Mouse (Mus musculus) MEL (cell line): ENCODE data around the gene Cys1. TPM values are rescaled to one million over a fixed set of nuclear protein-coding genes. Genes with fewer than 3 reads are reported as not detected.

ENCODE experiments used
- DNase-seq: peaks from one replicate; pipeline ENCODE4 v3.0.0; 2011; ENCODE audit warnings: low read depth, low spot score
- H3K27ac ChIP-seq: 2 replicates; pipeline ENCODE4 v1.5.1; 2012; ENCODE audit warnings: low read depth, mild to moderate bottlenecking, control low read depth, low read length, moderate library complexity; ENCODE audit not compliant: control insufficient read depth
- H3K27me3 ChIP-seq, 2 experiments: fragments of 150-350 bp in 1 of 2; sonication (generic) in 1 of 2; 2 replicates each; pipeline ENCODE4 v1.6.1; 2012; ENCODE audit warnings: low read length in 2 of 2, mild to moderate bottlenecking in 2 of 2, improper control_type of control experiment in 1 of 2, moderate library complexity in 1 of 2; ENCODE audit not compliant: insufficient read depth in 2 of 2, control insufficient read depth in 1 of 2
- H3K36me3 ChIP-seq, 2 experiments: 2 replicates each; pipeline ENCODE4 v1.6.1; 2012 to 2014; ENCODE audit warnings: low read length in 2 of 2, improper control_type of control experiment in 1 of 2, inconsistent platforms in 1 of 2, mild to moderate bottlenecking in 1 of 2; ENCODE audit not compliant: insufficient read depth in 2 of 2, control insufficient read depth in 1 of 2
- H3K4me1 ChIP-seq, 2 experiments: fragments of 150-350 bp in 1 of 2; sonication (generic) in 1 of 2; 2 replicates each; pipeline ENCODE4 v1.6.1; 2012; ENCODE audit warnings: low read length in 2 of 2, improper control_type of control experiment in 1 of 2, mild to moderate bottlenecking in 1 of 2; ENCODE audit not compliant: insufficient read depth in 2 of 2, control insufficient read depth in 1 of 2
- H3K4me3 ChIP-seq, 2 experiments: fragments of 150-350 bp in 1 of 2; sonication (generic) in 1 of 2; 2 replicates each; pipeline ENCODE4 v1.5.1; 2012; ENCODE audit warnings: low read depth in 2 of 2, low read length in 2 of 2, mild to moderate bottlenecking in 2 of 2, moderate library complexity in 2 of 2, control low read depth in 1 of 2, improper control_type of control experiment in 1 of 2; ENCODE audit not compliant: control insufficient read depth in 1 of 2, insufficient read depth in 1 of 2
- H3K79me2 ChIP-seq: 2 replicates; pipeline ENCODE4 v1.6.1; 2012; ENCODE audit warnings: mild to moderate bottlenecking, low read length, moderate library complexity; ENCODE audit not compliant: control insufficient read depth, poor library complexity, insufficient read depth
- H3K9ac ChIP-seq: 2 replicates; pipeline ENCODE4 v1.6.1; 2012; ENCODE audit warnings: low read depth, mild to moderate bottlenecking, control low read depth, low read length, moderate library complexity; ENCODE audit not compliant: control insufficient read depth, poor library complexity, severe bottlenecking
- H3K9me3 ChIP-seq: fragments of 150-350 bp; sonication (generic); replicated peaks from 2 replicates; pipeline ENCODE4 v1.6.1; 2012; ENCODE audit warnings: mild to moderate bottlenecking, low read length, improper control_type of control experiment, moderate library complexity; ENCODE audit not compliant: insufficient read depth
- BHLHE40 ChIP-seq: IDR thresholded peaks from 2 replicates; pipeline ENCODE4 v1.6.1; 2012; ENCODE audit warnings: low read depth, mild to moderate bottlenecking, inconsistent platforms, low read length, improper control_type of control experiment, borderline replicate concordance
- CHD1 ChIP-seq: IDR thresholded peaks from 2 replicates; pipeline ENCODE4 v1.6.1; 2012; ENCODE audit warnings: low read depth, mild to moderate bottlenecking, inconsistent platforms, low read length, improper control_type of control experiment
- CHD2 ChIP-seq: IDR thresholded peaks from 2 replicates; pipeline ENCODE4 v1.6.1; 2011; ENCODE audit warnings: low read length, improper control_type of control experiment
- ELF1 ChIP-seq: IDR thresholded peaks from 2 replicates; pipeline ENCODE4 v1.6.1; 2014; ENCODE audit warnings: low read depth, mild to moderate bottlenecking, inconsistent platforms, low read length, improper control_type of control experiment, moderate library complexity
- EP300 ChIP-seq, 2 experiments: IDR thresholded peaks; 2 replicates each; pipeline ENCODE4 v1.6.1; 2011; ENCODE audit warnings: improper control_type of control experiment in 2 of 2, low read length in 2 of 2, low read depth in 1 of 2, mild to moderate bottlenecking in 1 of 2
- ETS1 ChIP-seq: IDR thresholded peaks from 2 replicates; pipeline ENCODE4 v1.6.1; 2012; ENCODE audit warnings: low read depth, mild to moderate bottlenecking, inconsistent platforms, low read length, improper control_type of control experiment, moderate library complexity
- GATA1 ChIP-seq: IDR thresholded peaks from 2 replicates; pipeline ENCODE4 v1.6.1; 2011; ENCODE audit warnings: low read depth, low read length, improper control_type of control experiment
- HCFC1 ChIP-seq: IDR thresholded peaks from 2 replicates; pipeline ENCODE4 v1.6.1; 2012; ENCODE audit warnings: low read depth, mild to moderate bottlenecking, inconsistent platforms, low read length, improper control_type of control experiment, moderate library complexity
- JUND ChIP-seq: IDR thresholded peaks from 2 replicates; pipeline ENCODE4 v1.6.1; 2011; ENCODE audit warnings: low read depth, mild to moderate bottlenecking, improper control_type of control experiment, low read length
- KAT2A ChIP-seq: conservative IDR thresholded peaks from 2 replicates; pipeline ENCODE4 v1.6.1; 2012; ENCODE audit warnings: low read depth, low read length, improper control_type of control experiment, inconsistent platforms
- MAX ChIP-seq: IDR thresholded peaks from 2 replicates; pipeline ENCODE4 v1.6.1; 2011; ENCODE audit warnings: low read length, improper control_type of control experiment
- MAZ ChIP-seq: IDR thresholded peaks from 2 replicates; pipeline ENCODE4 v1.6.1; 2012; ENCODE audit warnings: low read depth, mild to moderate bottlenecking, inconsistent platforms, low read length, improper control_type of control experiment
- MXI1 ChIP-seq: IDR thresholded peaks from 2 replicates; pipeline ENCODE4 v1.6.1; 2011; ENCODE audit warnings: mild to moderate bottlenecking, low read depth, low read length, improper control_type of control experiment
- MYB ChIP-seq: IDR thresholded peaks from 2 replicates; pipeline ENCODE4 v1.6.1; 2011; ENCODE audit warnings: mild to moderate bottlenecking, low read depth, low read length, improper control_type of control experiment
- POLR2A ChIP-seq, 2 experiments: IDR thresholded peaks; 2 replicates each; pipeline ENCODE4 v1.6.1; 2011 to 2012; ENCODE audit warnings: low read length in 2 of 2, mild to moderate bottlenecking in 2 of 2, control low read depth in 1 of 2, improper control_type of control experiment in 1 of 2, low read depth in 1 of 2, moderate library complexity in 1 of 2; ENCODE audit not compliant: control insufficient read depth in 1 of 2, insufficient read depth in 1 of 2, poor library complexity in 1 of 2
- POLR2AphosphoS5 ChIP-seq: IDR thresholded peaks from 2 replicates; pipeline ENCODE4 v1.6.1; 2012; ENCODE audit warnings: low read depth, borderline replicate concordance, mild to moderate bottlenecking, inconsistent platforms, low read length, moderate library complexity, mixed read lengths
- SIN3A ChIP-seq: IDR thresholded peaks from 2 replicates; pipeline ENCODE4 v1.6.1; 2012; ENCODE audit warnings: low read length, improper control_type of control experiment, inconsistent platforms
- TCF12 ChIP-seq: IDR thresholded peaks from 2 replicates; pipeline ENCODE4 v1.6.1; 2014; ENCODE audit warnings: low read depth, mild to moderate bottlenecking, inconsistent platforms, low read length, improper control_type of control experiment, moderate library complexity
- UBTF ChIP-seq: IDR thresholded peaks from 2 replicates; pipeline ENCODE4 v1.6.1; 2012; ENCODE audit warnings: low read depth, mild to moderate bottlenecking, inconsistent platforms, low read length, improper control_type of control experiment, moderate library complexity, borderline replicate concordance; ENCODE audit not compliant: insufficient read depth
- USF2 ChIP-seq, 2 experiments: IDR thresholded peaks; 2 replicates each; pipeline ENCODE4 v1.6.1; 2011 to 2012; ENCODE audit warnings: improper control_type of control experiment in 2 of 2, low read length in 2 of 2, borderline replicate concordance in 1 of 2, inconsistent platforms in 1 of 2, low read depth in 1 of 2, mild to moderate bottlenecking in 1 of 2; ENCODE audit not compliant: insufficient read depth in 1 of 2
- ZC3H11A ChIP-seq: IDR thresholded peaks from 2 replicates; pipeline ENCODE4 v1.6.1; 2012; ENCODE audit warnings: low read depth, mild to moderate bottlenecking, inconsistent platforms, low read length, improper control_type of control experiment
- ZKSCAN1 ChIP-seq: IDR thresholded peaks from 2 replicates; pipeline ENCODE4 v1.6.1; 2012; ENCODE audit warnings: low read depth, mild to moderate bottlenecking, inconsistent platforms, low read length, improper control_type of control experiment, moderate library complexity
- ZMIZ1 ChIP-seq: IDR thresholded peaks from 2 replicates; pipeline ENCODE4 v1.6.1; 2012; ENCODE audit warnings: low read depth, mild to moderate bottlenecking, inconsistent platforms, low read length, improper control_type of control experiment, moderate library complexity
- ZNF384 ChIP-seq: IDR thresholded peaks from 2 replicates; pipeline ENCODE4 v1.6.1; 2012; ENCODE audit warnings: low read depth, mild to moderate bottlenecking, inconsistent platforms, low read length, improper control_type of control experiment
- polyA plus RNA-seq, 2 experiments: library from polyadenylated mRNA; stranded (reverse) in 1 of 2; unstranded in 1 of 2; fragments of >175 nt in 1 of 2; fragments of >200 nt in 1 of 2; gene quantifications; 2 replicates each; pipeline versions ENCODE4 v1.2.1 to v1.2.4; 2012; ENCODE audit warnings: low replicate concordance in 2 of 2, low read depth in 1 of 2; ENCODE audit not compliant: insufficient read length in 2 of 2, insufficient read depth in 1 of 2, missing spikeins in 1 of 2
- total RNA-seq: library from RNA; depleted of rRNA; stranded (reverse); fragments of 300-350 nt; gene quantifications from 2 replicates; pipeline ENCODE4 v1.2.3, GENCODE M21; 2012

Cys1 gene
- total and polyA plus RNA-seq, 3 experiments = not detected

DNA sequence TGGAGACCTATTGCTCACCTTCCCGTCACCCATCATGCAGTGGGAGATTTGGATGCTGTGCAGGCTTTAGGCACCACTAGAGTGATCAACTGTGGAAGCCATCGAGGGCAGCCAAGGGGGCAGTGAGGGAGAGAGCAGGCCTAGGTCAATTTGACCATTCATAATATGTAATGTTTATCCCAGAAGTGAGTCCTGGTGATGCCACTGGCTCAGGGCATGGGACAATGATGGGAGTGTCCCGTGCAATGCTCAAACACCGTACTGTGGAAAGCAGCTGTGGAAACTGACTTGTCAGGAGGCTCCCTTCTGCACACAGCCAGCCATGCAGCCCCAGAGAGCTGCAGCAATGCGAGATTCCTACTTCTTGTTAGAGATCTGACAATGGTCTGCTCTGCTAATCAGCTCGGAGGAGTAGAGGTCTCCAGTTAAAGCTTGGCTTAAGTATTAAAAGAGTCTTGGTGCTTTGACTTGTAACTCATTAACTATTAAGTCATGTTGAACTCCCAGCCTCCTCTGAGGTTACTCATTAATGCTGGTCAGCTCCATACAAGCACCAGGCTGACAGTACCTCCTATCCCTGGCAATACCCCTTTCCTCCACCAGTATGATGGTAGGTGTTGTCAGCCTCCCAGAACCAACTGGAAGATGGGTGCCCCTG is 4.6 kb upstream of the Cys1 start:
- Histone ChIP-seq H3K4me3 (no peak overlapping the region), H3K9ac (no peak overlapping the region), H3K27ac (no peak overlapping the region), H3K27me3 (peaks cover 0 to 5% of the 10 kb centered on the region in 2 experiments; a peak in 2 of 4 replicates), H3K36me3 (no peaks in the 10 kb centered on the region), H3K4me1 (no peaks in the 10 kb centered on the region)
- DNase-seq = no peak
- TF ChIP-seq SIN3A (no peak), CHD2 (no peak), ZC3H11A (no peak), UBTF (no peak), POLR2A (IDR thresholded peaks at IDR 0.05; ENCODE audit: control insufficient read depth in 1 of 2, insufficient read depth in 1 of 2, low read depth in 1 of 2, low read length in 2 of 2, poor library complexity in 1 of 2) (no peak), ZMIZ1 (no peak), USF2 (IDR thresholded peaks at IDR 0.05; ENCODE audit: borderline replicate concordance in 1 of 2, insufficient read depth in 1 of 2, low read depth in 1 of 2, low read length in 2 of 2) (no peak), ETS1 (no peak), TCF12 (no peak), BHLHE40 (no peak), CHD1 (no peak), MAZ (no peak)
- TF ChIP-seq, all 39 proteins: peak for 0
- Histone ChIP-seq H3K79me2 (no peaks in the 10 kb centered on the region), H3K9me3 (no peaks in the 10 kb centered on the region)

DNA sequence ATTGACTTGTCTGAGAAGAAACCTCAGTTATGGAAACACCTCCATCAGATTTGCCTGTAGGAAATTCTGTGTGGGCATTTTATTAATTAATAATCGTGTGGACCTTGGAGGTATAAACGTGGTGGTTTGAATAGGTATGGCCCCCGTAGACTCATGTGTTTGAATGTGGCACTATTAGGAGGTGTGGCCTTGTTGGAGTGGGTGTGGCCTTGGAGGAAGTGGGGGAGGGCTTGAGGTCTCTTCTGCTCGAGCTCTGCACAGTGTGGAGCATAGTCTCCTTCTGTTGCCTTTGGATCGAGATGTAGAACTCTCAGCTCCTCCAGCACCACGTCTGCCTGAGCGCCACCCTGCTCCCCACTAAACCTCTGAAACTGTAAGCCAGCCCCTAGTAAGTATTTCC is 1.8 kb upstream of the Cys1 start:
- TF ChIP-seq KAT2A (no peak), ETS1 (no peak), MYB (no peak), CHD1 (no peak), ZKSCAN1 (no peak), USF2 (IDR thresholded peaks at IDR 0.05; ENCODE audit: borderline replicate concordance in 1 of 2, insufficient read depth in 1 of 2, low read depth in 1 of 2, low read length in 2 of 2) (no peak), BHLHE40 (no peak), ZC3H11A (no peak), GATA1 (no peak), HCFC1 (no peak), ZNF384 (no peak), JUND (no peak), EP300 (IDR thresholded peaks at IDR 0.05; ENCODE audit: low read depth in 1 of 2, low read length in 2 of 2) (no peak), ZMIZ1 (no peak), TCF12 (no peak), MXI1 (no peak), ELF1 (no peak), POLR2AphosphoS5 (no peak), MAX (no peak), MAZ (no peak)
- no peak overlapping the region for H3K4me3 ChIP-seq
- H3K36me3 ChIP-seq = no peaks in the 10 kb centered on the region
- DNase-seq = no peak
- H3K27ac ChIP-seq = no peak overlapping the region
- H3K4me1 ChIP-seq = no peaks in the 10 kb centered on the region
- peaks cover 0 to 8% of the 10 kb centered on the region in 2 experiments; a peak in 2 of 4 replicates for H3K27me3 ChIP-seq
- H3K79me2 ChIP-seq = no peaks in the 10 kb centered on the region
- no peak overlapping the region for H3K9ac ChIP-seq
- no peaks in the 10 kb centered on the region for H3K9me3 ChIP-seq
